Mouse (Mus musculus): ENCODE measurements around the gene Dap.

- TF ChIP-seq POLR2A (IDR thresholded peaks at IDR 0.05; ENCODE audit: borderline replicate concordance, control insufficient read depth, low read depth, low read length) (no peak), CTCF (IDR thresholded peaks at IDR 0.05; ENCODE audit: control insufficient read depth, insufficient read depth, low read length) (no peak)
Measured at GRCm38 (mm10) chr15:31207346-31208093, 16.6 kb upstream of the Dap start.
